Mouse (Mus musculus) bone marrow macrophage, adult 2 months (primary cell): ENCODE results near the gene Rpia. TPM values are rescaled to one million over a fixed set of nuclear protein-coding genes. Genes with fewer than 3 reads are reported as not detected.
A peak's percentile ranks its signal among the peaks of the same experiment; 100 is the strongest.

Experiments used
- H3K27ac ChIP-seq: 2 replicates; pipeline ENCODE4 v1.5.1; 2012; ENCODE audit warnings: low read depth, low read length; ENCODE audit not compliant: insufficient read depth
- H3K4me1 ChIP-seq: 2 replicates; pipeline ENCODE4 v1.6.1; 2012; ENCODE audit warnings: low read length; ENCODE audit not compliant: control insufficient read depth, insufficient read depth
- H3K4me3 ChIP-seq: 2 replicates; pipeline ENCODE4 v1.5.1; 2012; ENCODE audit warnings: mild to moderate bottlenecking, low read length, moderate library complexity; ENCODE audit not compliant: insufficient read depth
- CTCF ChIP-seq: IDR thresholded peaks from 2 replicates; pipeline ENCODE4 v1.5.1; 2012; ENCODE audit warnings: low read depth, mild to moderate bottlenecking, low read length, moderate library complexity
- POLR2A ChIP-seq: IDR thresholded peaks from 2 replicates; pipeline ENCODE4 v1.6.1; 2012; ENCODE audit warnings: mild to moderate bottlenecking, low read depth, low read length, borderline replicate concordance
- polyA plus RNA-seq: library from polyadenylated mRNA; stranded (reverse); fragments of >200 nt; gene quantifications from 2 replicates; pipeline ENCODE4 v1.2.4, GENCODE M21; 2012; ENCODE audit not compliant: missing spikeins, insufficient read depth, insufficient read length

The Rpia gene
- polyA plus RNA-seq, 1 experiment, result 10.6 TPM

DNA sequence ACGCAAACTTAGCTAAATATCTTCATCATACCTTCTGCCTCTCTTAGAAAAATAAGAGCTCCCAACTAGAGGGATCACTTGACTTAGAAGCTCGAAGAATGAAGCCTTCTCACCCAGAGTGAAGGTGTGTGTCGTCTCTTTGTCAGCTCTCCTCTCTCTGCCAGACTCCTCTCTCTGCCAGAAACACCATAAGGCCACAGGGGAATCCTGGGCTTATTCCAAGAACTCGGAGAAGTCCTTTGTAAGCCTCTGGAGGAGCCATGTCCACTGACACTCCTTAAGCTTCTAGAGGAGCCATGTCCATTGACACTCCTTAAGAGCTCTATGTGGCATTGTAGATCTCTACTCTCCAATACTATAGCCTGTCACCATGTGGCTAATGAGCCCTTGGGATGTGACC lies 31.1 kb downstream of the Rpia start:
- Histone ChIP-seq H3K4me1 (peaks cover 15% of the 10 kb centered on the region), H3K27ac (no peak overlapping the region), H3K4me3 (no peak overlapping the region)
- TF ChIP-seq POLR2A, result no peak
- TF ChIP-seq CTCF, result no peak

DNA sequence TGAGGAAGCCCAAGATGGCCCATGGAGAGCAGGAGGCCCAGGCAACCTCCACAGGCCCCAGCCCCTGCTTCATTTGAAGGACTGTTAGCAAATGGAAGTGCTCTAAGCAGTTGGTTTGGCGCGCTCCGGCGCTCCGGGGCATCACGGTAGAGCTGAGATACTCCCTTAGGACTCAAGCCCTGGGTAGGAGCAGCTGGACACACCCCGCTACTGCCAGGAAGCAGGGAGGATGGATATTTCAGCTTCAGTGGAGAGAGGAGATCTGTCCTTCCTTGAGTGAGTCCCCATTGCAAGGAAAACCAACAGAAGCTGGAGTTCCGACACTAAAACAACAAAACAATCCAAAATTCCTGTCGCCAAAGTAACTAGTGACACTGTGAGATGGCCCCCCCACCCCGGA lies 37.2 kb downstream of the Rpia start:
- Histone ChIP-seq H3K27ac (no peak overlapping the region), H3K4me1 (no peaks in the 10 kb centered on the region), H3K4me3 (no peak overlapping the region)
- no peak for TF ChIP-seq POLR2A
- no peak for TF ChIP-seq CTCF

DNA sequence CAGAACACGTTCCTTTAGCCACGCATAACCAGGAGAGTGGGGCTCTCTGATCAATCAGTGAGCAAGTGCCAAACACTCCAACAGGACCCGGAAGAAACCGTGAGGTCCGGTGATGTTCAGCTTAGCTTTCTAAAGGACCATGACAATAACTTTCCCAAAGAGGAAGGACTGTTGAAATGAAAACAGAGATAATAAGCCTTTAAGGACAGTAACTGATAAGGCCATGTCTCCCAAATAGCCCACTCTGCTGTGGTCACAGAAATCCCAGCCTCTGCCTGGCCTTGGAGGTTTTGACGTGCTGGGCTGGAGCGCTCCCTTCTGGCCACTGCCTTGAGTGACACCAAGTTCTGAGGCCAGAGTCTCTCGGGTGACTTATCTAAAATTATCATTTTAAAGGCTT lies 39.7 kb downstream of the Rpia start:
- TF ChIP-seq POLR2A (no peak), CTCF (peak; percentile 36; the same call in 1 of the 2 replicates)
- Histone ChIP-seq H3K4me3 (no peak overlapping the region), H3K4me1 (no peaks in the 10 kb centered on the region), H3K27ac (no peak overlapping the region)

DNA sequence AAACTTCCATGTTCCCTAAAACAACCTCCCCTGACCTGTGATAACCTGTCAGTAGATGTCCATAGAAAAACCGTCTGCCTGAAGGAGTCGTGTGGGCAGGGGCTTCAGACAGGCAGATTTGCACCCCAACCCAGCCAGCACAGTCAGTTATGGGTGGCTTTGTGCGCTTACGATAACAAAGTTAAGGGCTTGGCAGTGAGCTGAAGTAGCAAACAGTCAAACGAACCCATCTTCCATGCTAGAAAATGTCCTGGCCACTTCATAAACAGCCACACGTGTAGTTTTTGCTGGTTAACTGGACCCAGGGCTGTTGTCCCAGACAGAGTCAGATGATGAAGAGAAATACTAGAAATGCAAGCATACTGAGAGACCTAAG lies 40.1 kb downstream of the Rpia start:
- no peak for TF ChIP-seq CTCF
- TF ChIP-seq POLR2A, result no peak
- H3K4me1 ChIP-seq, result no peaks in the 10 kb centered on the region
- no peak overlapping the region for H3K4me3 ChIP-seq
- H3K27ac ChIP-seq, result no peak overlapping the region

DNA sequence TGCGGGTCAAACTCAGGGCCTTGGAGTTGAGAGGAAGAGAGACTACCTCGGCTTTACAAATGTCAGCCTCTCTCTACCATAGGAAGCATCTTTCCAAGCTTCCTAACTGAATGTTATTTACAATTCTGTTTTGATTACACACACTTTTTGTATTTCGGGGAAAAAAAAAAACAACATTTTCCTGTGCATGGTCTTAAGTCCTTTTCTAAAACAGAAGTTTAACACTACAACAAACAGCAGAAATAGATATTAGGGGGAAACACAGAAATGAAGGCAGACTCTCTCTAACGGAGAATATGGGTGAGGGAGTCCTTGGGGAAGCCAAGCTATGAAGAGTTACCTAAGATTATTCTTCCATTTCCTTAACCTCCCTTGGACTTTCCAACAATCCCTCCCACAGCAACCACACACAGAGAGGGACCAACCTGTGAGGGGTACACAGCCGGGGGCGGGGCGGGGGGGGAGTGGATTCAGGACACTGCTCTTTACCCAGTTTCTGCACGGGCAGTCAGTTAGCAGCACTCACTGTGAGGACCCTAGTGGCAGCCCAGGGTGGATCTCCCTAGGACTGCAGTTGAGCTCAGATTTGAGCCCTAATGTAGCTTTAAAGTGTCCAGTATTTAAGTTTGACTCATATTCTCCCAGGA lies 40.7 kb downstream of the Rpia start:
- no peaks in the 10 kb centered on the region for H3K4me1 ChIP-seq
- TF ChIP-seq POLR2A (no peak), CTCF (no peak)
- no peak overlapping the region for H3K4me3 ChIP-seq
- no peak overlapping the region for H3K27ac ChIP-seq

DNA sequence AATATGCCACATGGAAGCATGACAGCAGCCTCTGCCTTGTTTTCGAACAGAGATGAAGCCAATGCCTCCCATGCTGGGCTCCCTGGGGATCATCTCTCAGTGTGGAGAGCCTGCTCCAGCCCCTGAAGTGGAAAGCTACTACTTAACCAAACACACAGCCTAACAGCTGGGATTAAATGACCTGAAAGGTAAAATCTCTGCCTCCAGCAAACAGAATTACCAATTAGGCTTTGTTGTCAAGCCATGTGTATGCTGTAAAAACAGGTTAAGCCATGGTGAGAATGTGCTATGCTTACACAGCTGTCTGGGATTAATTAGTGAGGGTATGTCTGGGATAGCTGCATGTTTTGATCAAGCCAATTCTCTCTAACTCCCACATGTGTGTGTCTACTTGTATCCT lies 42.3 kb downstream of the Rpia start:
- H3K4me1 ChIP-seq, result no peaks in the 10 kb centered on the region
- no peak overlapping the region for H3K4me3 ChIP-seq
- no peak overlapping the region for H3K27ac ChIP-seq
- TF ChIP-seq CTCF (no peak), POLR2A (no peak)

DNA sequence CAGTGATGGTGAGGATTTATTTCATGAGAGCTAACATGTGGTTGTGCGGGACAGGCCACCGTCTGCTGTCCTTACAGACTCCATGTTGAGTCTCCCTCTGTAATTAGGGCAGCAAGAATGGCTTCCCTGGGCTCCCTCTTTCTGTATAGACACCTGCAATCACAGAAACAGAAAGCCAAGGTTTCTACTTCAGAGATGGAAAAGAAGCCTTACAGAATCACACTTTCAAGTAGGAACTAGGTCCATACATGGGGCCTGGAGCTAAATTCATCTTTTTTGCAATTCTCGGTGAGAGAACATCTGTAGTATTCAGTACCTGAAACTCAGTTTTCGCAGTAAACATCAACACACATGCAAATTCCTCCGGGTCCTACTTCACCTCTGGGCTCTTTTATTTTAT lies 44.3 kb downstream of the Rpia start:
- Histone ChIP-seq H3K27ac (no peak overlapping the region), H3K4me1 (no peaks in the 10 kb centered on the region), H3K4me3 (no peak overlapping the region)
- TF ChIP-seq CTCF, result no peak
- no peak for TF ChIP-seq POLR2A

DNA sequence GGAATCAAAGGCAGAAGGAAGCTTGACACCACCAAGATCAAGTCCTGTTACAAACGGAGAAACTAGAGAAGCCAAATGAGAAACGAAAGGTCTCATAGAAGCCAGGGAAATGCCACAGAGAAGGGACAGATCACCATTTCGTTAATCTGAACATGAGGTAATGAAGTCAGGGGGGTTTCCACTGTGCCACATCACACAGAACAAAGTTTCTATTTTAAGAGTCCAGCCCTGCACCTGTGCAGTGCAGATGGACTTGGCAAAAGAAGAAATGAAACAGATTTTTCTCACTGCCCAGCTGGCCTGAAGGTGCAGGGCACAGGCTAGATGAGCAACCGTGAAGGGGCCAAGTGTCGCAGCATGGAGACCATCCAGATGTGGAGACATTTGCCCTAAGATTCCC lies 48.1 kb downstream of the Rpia start:
- no peak overlapping the region for H3K4me3 ChIP-seq
- TF ChIP-seq POLR2A (no peak), CTCF (no peak)
- H3K4me1 ChIP-seq, result no peaks in the 10 kb centered on the region
- H3K27ac ChIP-seq, result no peak overlapping the region

DNA sequence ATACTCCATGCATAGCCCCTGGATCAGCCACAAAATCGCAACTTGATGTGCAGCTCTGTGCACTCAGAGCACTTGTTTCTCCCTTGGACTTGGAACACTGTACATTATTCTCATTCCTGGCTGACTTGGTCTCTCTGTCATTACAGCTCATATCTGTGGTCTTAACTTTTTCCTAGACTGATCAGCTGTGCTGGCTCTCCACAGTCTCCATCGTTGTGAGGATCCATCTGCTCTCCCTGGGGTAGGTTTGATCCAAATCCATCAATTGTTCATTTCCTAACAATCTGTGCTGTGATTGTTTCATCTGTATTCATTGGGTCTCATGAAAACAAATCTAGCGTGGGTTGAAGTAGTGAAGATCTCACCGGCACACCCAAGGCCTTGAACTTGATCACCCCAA lies 49.2 kb downstream of the Rpia start:
- no peak for TF ChIP-seq CTCF
- TF ChIP-seq POLR2A, result no peak
- Histone ChIP-seq H3K4me3 (no peak overlapping the region), H3K27ac (no peak overlapping the region)

DNA sequence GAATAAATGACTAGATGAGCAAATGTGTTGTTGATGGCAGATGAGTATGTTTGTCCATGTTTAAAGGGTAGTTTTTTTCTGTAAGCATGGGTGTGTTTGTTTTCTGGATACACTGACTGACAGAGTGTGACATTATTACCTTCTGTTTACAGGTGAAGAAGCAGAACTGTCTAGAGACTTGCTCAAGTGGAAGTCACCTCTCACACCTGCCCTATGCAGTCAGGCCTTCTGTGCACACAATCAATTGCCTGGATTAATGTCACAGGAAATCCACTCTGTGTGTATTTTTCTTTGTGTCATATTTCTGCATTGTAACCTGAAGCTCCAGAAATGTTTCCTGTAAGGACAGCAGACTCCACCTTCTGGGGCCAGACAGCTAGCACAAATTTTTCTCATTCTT lies 51.5 kb downstream of the Rpia start:
- H3K27ac ChIP-seq, result no peak overlapping the region
- TF ChIP-seq POLR2A (no peak), CTCF (no peak)

More for the DNA sequence above, 49.2 kb downstream of the Rpia start:
- H3K4me1 ChIP-seq, result no peaks in the 10 kb centered on the region

DNA sequence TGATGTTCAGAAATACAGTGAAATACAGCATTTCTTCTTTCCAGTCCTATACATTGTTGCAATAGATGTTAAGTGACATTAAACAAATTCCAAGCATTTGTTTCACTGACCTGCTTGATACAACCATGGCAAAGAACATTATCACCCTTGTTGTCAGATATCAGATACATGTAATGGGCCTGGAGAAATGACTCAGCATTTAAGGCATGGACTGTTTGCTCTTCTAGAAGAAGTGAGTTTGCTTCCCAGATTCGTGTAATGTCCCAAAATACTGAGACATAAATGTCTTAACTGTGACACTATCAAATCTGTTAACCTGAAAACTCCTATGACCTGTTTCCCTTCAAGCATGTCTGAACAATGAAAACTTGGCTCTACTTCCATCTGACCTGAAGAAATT lies 52.6 kb downstream of the Rpia start:
- no peaks in the 10 kb centered on the region for H3K4me1 ChIP-seq
- no peak for TF ChIP-seq CTCF
- TF ChIP-seq POLR2A, result no peak
- no peak overlapping the region for H3K4me3 ChIP-seq
- H3K27ac ChIP-seq, result no peak overlapping the region

More for the DNA sequence above, 51.5 kb downstream of the Rpia start:
- H3K4me3 ChIP-seq, result no peak overlapping the region
- H3K4me1 ChIP-seq, result no peaks in the 10 kb centered on the region
